Mouse (Mus musculus) midbrain, embryonic 15.5 days (tissue): ENCODE measurements at regions not wholly inside any gene's neighbourhood (a gene's known extent, or its start where the extent isn't known, plus 50 kb on each side); places are given as distances from the start of the nearest gene placed in this dataset.

ENCODE experiments used
- ATAC-seq: fragments of 200-750 bp; cut with Nextera tagmentation; replicated peaks from 2 replicates; pipeline ENCODE4 v1.8.0; 2017; ENCODE audit warnings: moderate TSS enrichment
- H3K27ac ChIP-seq: fragments of 300-500 bp; sonication (generic); 2 replicates; pipeline ENCODE4 v1.5.1; 2015; ENCODE audit warnings: mild to moderate bottlenecking, inconsistent platforms
- H3K27me3 ChIP-seq: fragments of 300-500 bp; sonication (generic); replicated peaks from 2 replicates; pipeline ENCODE4 v1.6.1; 2015; ENCODE audit warnings: inconsistent platforms
- H3K36me3 ChIP-seq: fragments of 300-500 bp; sonication (generic); replicated peaks from 2 replicates; pipeline ENCODE4 v1.6.1; 2015; ENCODE audit warnings: inconsistent platforms
- H3K4me1 ChIP-seq: fragments of 300-500 bp; sonication (generic); 2 replicates; pipeline ENCODE4 v1.6.1; 2015; ENCODE audit warnings: inconsistent platforms
- H3K4me2 ChIP-seq: fragments of 300-500 bp; sonication (generic); 2 replicates; pipeline ENCODE4 v1.6.1; 2015; ENCODE audit warnings: inconsistent platforms, mild to moderate bottlenecking, moderate library complexity
- H3K4me3 ChIP-seq: fragments of 300-500 bp; sonication (generic); 2 replicates; pipeline ENCODE4 v1.5.1; 2015; ENCODE audit warnings: mild to moderate bottlenecking, inconsistent platforms
- H3K9ac ChIP-seq: fragments of 300-500 bp; sonication (generic); 2 replicates; pipeline ENCODE4 v1.6.1; 2015; ENCODE audit warnings: mild to moderate bottlenecking, inconsistent platforms
- H3K9me3 ChIP-seq: fragments of 300-500 bp; sonication (generic); 2 replicates; pipeline ENCODE4 v1.6.1; 2016; ENCODE audit warnings: inconsistent platforms
- WGBS: fragments of 180-500 bp; shearing (Covaris S2); methylation state at CpG from one replicate; pipeline ENCODE4 v1.1.7; 2015; ENCODE audit warnings: mixed read lengths; 5-methylcytosine and 5-hydroxymethylcytosine counted together

DNA sequence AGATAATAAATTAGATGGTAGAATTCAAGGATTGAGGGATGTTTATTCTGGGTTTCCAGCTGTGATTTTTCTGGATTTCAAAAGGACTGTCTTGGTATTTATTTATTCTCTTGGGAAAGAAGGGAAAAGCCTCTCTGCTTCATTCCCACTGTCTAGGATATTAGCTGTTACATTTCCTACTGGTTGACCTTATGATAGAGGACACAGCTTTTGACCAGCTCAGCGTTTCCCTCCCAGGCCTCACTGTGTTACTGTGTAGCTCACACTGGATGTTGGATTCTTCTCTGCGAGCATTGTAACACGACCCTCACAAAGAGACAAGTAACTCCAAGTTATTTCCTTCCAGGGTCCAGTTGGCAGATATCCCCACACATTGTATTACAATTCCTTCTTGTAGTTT, 97.4 kb upstream of the Itga1 start:
- Histone ChIP-seq H3K4me2 (no peak overlapping the region), H3K27ac (no peak overlapping the region), H3K4me3 (no peak overlapping the region), H3K9me3 (no peaks in the 10 kb centered on the region), H3K9ac (no peak overlapping the region), H3K36me3 (no peaks in the 10 kb centered on the region), H3K4me1 (no peaks in the 10 kb centered on the region), H3K27me3 (no peaks in the 10 kb centered on the region)
- ATAC-seq = no peak
- 68% methylated on average over 3 of the region's 3 CpGs for WGBS

DNA sequence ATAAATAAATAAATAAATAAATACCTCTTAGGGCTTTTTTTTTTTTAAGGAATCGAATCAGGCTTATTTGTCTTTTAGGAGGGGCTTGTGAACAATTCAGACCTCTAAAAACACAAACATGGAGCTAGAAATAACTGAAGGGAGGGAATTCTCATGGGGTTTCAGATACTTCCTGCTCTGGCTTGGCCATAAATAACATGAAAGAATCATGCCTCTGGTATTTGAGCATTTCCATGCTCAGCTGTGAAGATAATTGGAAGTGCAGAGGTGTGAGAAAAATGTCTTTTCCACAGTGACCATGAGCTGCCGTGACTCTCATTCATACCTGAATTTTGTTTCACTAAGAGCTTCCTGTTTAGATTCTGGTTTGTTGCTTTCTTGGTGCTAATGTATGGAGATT, 86.3 kb upstream of the Itga1 start:
- Histone ChIP-seq H3K27ac (no peak overlapping the region), H3K9ac (no peak overlapping the region), H3K27me3 (no peaks in the 10 kb centered on the region), H3K4me2 (no peak overlapping the region), H3K4me1 (no peaks in the 10 kb centered on the region), H3K4me3 (no peak overlapping the region), H3K36me3 (no peaks in the 10 kb centered on the region), H3K9me3 (no peaks in the 10 kb centered on the region)
- 78% methylated on average over 2 of the region's 2 CpGs for WGBS
- no peak for ATAC-seq

DNA sequence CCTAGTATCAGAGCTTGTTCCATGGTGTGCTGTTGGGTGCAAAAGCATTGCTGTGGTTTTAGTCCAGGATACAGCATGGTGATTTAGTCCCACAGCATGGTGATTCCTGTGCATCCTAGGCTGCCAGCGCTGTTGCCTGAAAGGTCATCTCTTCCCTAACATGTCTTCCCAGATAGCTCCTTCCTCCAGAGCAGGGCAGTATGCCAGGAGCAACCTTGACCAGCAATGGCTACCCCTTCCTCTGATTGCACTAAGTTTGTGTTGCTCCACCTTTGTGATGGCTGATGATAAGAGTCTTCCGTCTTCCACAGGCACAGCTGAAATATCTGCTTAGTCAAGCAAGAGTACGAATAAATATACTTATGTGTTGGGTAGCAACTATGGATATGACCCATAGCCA, 85.6 kb upstream of the Itga1 start:
- H3K4me3 ChIP-seq = no peak overlapping the region
- H3K9me3 ChIP-seq = no peaks in the 10 kb centered on the region
- ATAC-seq = no peak
- no peaks in the 10 kb centered on the region for H3K27me3 ChIP-seq
- H3K9ac ChIP-seq = no peak overlapping the region
- H3K27ac ChIP-seq = no peak overlapping the region
- no peak overlapping the region for H3K4me2 ChIP-seq
- WGBS = 95% methylated on average over 3 of the region's 3 CpGs
- no peaks in the 10 kb centered on the region for H3K4me1 ChIP-seq
- no peaks in the 10 kb centered on the region for H3K36me3 ChIP-seq

DNA sequence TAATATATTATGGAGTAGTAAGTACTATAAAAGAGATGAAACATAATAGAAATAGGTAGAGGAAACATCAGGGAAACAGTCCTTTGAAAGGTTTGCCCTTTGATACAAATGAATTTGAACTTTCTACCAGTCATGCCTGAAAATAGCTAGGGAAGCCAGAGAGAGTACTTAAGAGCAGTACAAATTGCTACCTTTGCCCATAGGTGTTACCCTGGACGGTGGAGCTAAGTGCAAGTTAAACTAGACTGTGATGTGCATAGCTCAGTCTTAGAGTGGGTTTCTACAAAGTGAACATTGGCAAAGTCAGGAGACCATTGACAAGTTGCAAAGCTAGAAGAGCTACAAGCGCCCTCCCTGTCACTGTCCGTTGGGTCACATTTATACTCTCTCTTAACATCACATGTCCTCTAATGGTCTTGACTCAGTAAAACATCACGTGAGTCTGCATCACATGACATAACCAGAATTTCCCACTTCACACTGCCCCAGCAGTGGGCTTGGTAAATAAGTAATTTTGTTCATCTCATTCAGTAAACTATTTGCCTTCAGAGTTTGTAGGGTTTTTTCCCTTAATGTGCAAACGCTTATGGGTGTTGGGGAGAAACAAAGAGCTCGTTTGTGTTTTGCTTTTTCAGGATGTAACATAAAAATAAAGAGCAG, 80.6 kb upstream of the Itga1 start:
- WGBS = 89% methylated on average over 6 of the region's 6 CpGs
- no peaks in the 10 kb centered on the region for H3K36me3 ChIP-seq
- H3K9ac ChIP-seq = no peak overlapping the region
- H3K9me3 ChIP-seq = no peaks in the 10 kb centered on the region
- H3K27me3 ChIP-seq = no peaks in the 10 kb centered on the region
- H3K4me3 ChIP-seq = no peak overlapping the region
- no peak overlapping the region for H3K4me2 ChIP-seq
- H3K4me1 ChIP-seq = no peaks in the 10 kb centered on the region
- H3K27ac ChIP-seq = no peak overlapping the region
- no peak for ATAC-seq

DNA sequence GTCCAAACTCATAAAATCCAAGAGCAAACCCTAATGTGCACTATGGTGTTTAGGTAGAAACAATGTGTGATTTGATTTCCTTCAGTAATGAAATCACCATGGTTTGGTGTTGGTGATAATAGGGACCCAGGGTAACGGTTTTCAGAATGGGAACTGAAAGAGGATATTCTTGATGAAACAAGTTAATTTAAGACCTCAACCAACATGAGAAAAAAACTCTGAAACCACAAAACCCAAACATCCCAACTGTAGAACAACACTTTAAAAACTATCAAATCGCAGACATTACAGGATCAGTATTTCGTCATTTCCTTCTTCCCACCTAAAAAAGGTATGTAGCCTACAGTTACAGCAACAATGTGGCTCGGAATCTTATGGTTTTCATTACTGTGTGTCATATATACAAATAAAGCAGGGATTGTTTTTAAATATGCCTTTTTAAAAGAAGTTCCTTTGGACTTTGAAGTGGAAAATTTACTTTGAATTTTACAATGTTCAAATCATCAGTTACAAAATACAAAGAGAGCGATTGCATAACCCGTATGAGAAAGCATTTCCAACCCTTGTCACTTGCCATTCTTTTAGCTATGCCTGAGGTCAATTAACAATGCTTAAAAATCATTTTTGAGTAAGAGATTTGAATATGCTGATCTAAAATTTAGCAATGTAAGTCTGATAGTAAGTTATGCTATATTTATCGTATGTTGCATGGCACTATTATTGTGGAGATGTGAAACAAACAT, 76.6 kb upstream of the Itga1 start:
- Histone ChIP-seq H3K9me3 (no peaks in the 10 kb centered on the region), H3K4me2 (no peak overlapping the region), H3K36me3 (no peaks in the 10 kb centered on the region), H3K4me3 (no peak overlapping the region), H3K27ac (no peak overlapping the region), H3K4me1 (no peaks in the 10 kb centered on the region), H3K9ac (no peak overlapping the region), H3K27me3 (no peaks in the 10 kb centered on the region)
- 93% methylated on average over 7 of the region's 7 CpGs for WGBS
- no peak for ATAC-seq

DNA sequence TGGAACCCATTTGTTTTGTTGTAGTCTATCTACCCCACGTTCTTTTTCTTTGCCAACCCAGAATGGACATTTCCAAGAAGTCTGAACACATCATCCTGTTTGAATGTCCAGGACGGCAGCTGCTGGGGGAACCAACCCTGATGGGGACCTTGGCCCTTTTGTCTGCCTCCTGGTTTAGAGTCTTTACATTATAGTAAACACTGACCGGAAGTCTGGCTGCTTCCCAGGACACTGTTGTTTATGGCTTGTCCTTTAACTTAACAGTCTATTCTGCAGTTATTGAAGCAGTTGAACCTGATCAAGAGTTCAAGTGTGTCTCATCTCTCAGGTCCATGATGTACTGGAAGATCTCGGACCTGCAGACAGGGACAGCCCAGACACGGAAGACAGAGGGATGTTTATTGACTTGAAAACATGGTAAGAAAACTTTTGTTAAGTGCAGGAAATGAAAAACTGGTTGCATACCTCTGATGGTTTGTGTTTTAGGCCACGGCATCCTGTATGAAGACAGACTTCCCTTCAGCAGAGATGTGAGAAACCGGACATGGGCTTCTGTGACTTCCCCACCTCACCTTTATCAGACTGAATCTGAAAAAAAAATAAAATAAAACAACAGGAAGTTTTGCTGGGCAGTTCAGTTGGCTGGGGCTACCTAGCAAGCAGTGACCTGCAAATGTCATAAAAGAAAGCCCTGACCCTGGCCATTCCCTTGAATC, 69.7 kb upstream of the Itga1 start:
- no peaks in the 10 kb centered on the region for H3K9me3 ChIP-seq
- H3K27me3 ChIP-seq = no peaks in the 10 kb centered on the region
- ATAC-seq = no peak
- no peak overlapping the region for H3K4me3 ChIP-seq
- 82% methylated on average over 7 of the region's 7 CpGs for WGBS
- no peak overlapping the region for H3K9ac ChIP-seq
- no peaks in the 10 kb centered on the region for H3K36me3 ChIP-seq
- no peak overlapping the region for H3K27ac ChIP-seq
- no peaks in the 10 kb centered on the region for H3K4me1 ChIP-seq
- no peak overlapping the region for H3K4me2 ChIP-seq

DNA sequence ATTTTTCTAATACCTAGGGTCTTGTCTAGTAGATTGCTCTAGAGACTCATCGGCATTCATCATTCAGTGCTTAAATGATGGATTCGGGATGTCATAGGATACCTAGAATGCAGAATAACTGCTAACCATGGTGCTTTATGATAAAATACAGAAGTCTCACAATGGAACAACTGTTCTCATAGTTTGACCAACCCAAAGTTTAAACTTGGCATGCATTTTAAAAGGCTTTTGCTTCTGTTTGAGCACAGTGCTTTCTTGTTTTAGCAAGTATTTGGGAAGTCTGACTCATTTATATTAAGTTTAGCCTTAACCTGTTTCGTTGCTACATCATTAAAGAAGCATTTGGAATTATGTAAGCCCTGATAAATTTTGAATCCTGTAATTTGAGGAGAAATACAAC, 64.2 kb upstream of the Itga1 start:
- Histone ChIP-seq H3K4me1 (no peaks in the 10 kb centered on the region), H3K27ac (no peak overlapping the region), H3K4me3 (no peak overlapping the region), H3K4me2 (no peak overlapping the region), H3K27me3 (no peaks in the 10 kb centered on the region), H3K9me3 (no peaks in the 10 kb centered on the region), H3K9ac (no peak overlapping the region), H3K36me3 (no peaks in the 10 kb centered on the region)
- WGBS = 87% methylated on average over 3 of the region's 3 CpGs
- ATAC-seq = no peak

DNA sequence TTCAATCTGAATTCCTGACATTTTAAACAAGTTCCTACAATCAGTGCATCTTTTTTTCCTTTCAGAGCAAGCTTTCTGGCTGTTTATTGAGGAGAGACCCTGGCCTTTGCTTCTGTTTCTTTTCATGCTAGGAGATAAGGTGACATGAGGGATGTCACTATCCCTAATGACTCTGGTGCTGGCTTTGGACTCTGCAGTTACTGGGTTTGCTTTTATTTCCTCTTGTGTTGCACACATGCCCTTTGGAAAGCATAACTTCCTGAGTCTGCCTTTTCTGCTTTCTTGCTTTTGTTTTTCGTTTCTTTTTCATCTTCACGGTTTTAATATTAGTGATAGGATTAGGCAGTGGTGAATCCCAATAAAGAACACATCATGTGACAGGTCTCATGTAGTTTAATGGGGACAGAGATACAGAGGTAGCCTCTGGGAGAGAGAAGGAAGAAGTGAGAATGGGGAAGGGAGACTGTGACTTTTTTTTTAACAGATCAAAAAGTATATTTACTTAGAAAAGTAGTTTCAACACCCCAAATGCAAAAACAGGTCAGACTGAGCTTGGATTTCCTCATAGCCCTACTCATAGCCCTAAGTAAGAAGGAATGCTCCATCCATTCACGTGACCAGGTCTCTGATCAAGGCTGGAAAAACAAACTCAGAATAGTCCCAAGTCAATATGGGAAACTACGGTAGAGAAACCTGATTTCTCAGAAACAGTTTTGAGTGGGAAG, 61.1 kb upstream of the Itga1 start:
- H3K9ac ChIP-seq = no peak overlapping the region
- 86% methylated on average over 4 of the region's 4 CpGs for WGBS
- no peak for ATAC-seq
- no peaks in the 10 kb centered on the region for H3K4me1 ChIP-seq
- no peak overlapping the region for H3K27ac ChIP-seq
- H3K4me2 ChIP-seq = no peak overlapping the region
- no peaks in the 10 kb centered on the region for H3K27me3 ChIP-seq
- no peaks in the 10 kb centered on the region for H3K36me3 ChIP-seq
- H3K9me3 ChIP-seq = no peaks in the 10 kb centered on the region
- no peak overlapping the region for H3K4me3 ChIP-seq

DNA sequence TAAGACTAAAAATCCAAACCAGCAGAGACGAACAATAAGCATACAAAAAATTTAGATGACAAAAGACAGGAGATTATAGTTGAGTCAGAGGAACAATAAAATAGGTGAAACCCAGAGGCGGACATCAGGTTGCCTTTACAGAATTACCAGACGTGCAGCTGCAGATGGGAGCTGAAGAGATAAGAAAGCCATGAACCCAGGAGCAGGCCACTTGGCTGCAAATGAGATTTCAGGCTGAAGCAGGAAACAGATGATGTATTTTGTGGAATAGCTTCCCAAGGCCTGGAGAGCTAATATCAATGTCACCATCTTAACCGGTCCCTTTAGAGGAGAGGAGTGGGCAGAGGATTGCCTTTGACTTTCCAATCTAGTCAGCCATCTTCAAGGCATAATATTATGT, 57.6 kb upstream of the Itga1 start:
- Histone ChIP-seq H3K27me3 (no peaks in the 10 kb centered on the region), H3K27ac (no peak overlapping the region), H3K9me3 (no peaks in the 10 kb centered on the region), H3K4me3 (no peak overlapping the region), H3K4me2 (no peak overlapping the region), H3K9ac (no peak overlapping the region), H3K36me3 (no peaks in the 10 kb centered on the region), H3K4me1 (no peaks in the 10 kb centered on the region)
- 77% methylated on average over 4 of the region's 4 CpGs for WGBS
- ATAC-seq = no peak
